Mouse (Mus musculus): ENCODE measurements around the gene Kirrel. TPM values are rescaled to one million over a fixed set of nuclear protein-coding genes. Genes with fewer than 3 reads are reported as not detected.
A peak's percentile ranks its signal among the peaks of the same experiment; 100 is the strongest.
"Not testable (repeated sequence)": the region's sequence is repeated elsewhere in the genome, so short reads cannot be mapped to it uniquely, and the experiment has no call there.

The Kirrel gene
- polyA plus RNA-seq, 1 experiment from 2014 or later = 7.7 TPM

DNA sequence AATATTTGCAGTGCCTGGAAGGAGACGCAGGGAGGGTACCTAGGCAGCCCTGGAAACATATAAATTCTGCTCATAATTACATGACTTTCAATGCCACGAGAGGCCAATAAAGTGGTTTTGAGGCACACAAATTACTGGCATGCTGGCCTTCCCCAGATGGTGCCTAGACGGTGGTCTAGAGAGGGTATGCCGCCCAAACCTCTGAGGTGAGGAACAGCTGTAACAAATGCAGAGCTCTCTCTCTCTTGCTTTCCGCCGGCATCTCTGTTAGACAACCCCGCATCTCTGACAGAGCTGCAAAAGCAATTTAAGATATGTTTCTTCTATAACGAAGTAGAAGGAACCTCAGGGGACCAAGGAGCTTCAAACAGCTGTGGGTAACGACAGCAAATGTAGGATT lies 56.3 kb downstream of the Kirrel start:
- 0 out of 2 replicates have a peak, but pooled peaks cover 3% of the 10 kb centered on the region for H3K36me3 ChIP-seq
- H3K9me3 ChIP-seq = no peaks in the 10 kb centered on the region
- peaks cover 33% of the 10 kb centered on the region for H3K4me1 ChIP-seq (replicated peaks)
- no peak overlapping the region for H3K9ac ChIP-seq
- H3K4me3 ChIP-seq = no peak overlapping the region
- ATAC-seq (ENCODE audit: low FRiP score) = no peak; the same call in 1 of the 2 replicates
- no peak overlapping the region for H3K4me2 ChIP-seq
- WGBS = 55% methylated on average over 9 of the region's 9 CpGs
- H3K27ac ChIP-seq = peak overlapping the region; percentile 66
- no peaks in the 10 kb centered on the region for H3K27me3 ChIP-seq

DNA sequence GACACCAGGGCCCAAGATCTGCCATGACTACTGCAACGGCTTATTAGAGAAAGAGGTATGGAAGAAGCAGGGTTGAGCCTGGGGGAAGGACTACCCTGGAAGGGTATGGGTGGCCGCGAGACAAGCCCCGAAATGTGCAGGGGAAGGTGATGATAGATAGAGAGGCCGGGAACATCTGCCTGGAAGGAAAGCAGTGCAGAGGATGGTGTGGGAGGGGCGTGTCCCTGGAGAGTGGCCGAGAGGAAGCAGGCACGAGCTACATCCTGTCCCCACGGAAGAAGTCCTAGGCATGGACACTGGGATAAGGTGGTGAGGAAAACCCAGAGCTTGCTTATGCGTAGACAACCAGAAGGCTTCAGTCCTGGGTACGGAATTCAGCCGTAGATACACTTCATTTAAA lies 56.9 kb downstream of the Kirrel start:
- no peaks in the 10 kb centered on the region for H3K9me3 ChIP-seq
- peaks cover 33% of the 10 kb centered on the region for H3K4me1 ChIP-seq (replicated peaks)
- no peaks in the 10 kb centered on the region for H3K27me3 ChIP-seq
- WGBS = 79% methylated on average over 12 of the region's 12 CpGs
- no peak overlapping the region for H3K4me3 ChIP-seq
- no peak overlapping the region for H3K4me2 ChIP-seq
- no peak for ATAC-seq (ENCODE audit: low FRiP score)
- 0 out of 2 replicates have a peak, but pooled peaks cover 3% of the 10 kb centered on the region for H3K36me3 ChIP-seq
- H3K9ac ChIP-seq = no peak overlapping the region
- peak overlapping the region; percentile 66 for H3K27ac ChIP-seq

GRCm38 (mm10) chr3:87115726-87116540 lies 58.6 kb downstream of the Kirrel start:
- Histone ChIP-seq H3K4me2 (no peak overlapping the region), H3K27ac (no peak overlapping the region), H3K27me3 (no peaks in the 10 kb centered on the region), H3K9me3 (no peaks in the 10 kb centered on the region), H3K36me3 (no peaks in the 10 kb centered on the region), H3K4me1 (replicated peaks) (peaks cover 34% of the 10 kb centered on the region), H3K4me3 (no peak overlapping the region), H3K9ac (no peak overlapping the region)
- ATAC-seq (ENCODE audit: low FRiP score) = no peak
- WGBS = 83% methylated on average over 6 of the region's 6 CpGs

DNA sequence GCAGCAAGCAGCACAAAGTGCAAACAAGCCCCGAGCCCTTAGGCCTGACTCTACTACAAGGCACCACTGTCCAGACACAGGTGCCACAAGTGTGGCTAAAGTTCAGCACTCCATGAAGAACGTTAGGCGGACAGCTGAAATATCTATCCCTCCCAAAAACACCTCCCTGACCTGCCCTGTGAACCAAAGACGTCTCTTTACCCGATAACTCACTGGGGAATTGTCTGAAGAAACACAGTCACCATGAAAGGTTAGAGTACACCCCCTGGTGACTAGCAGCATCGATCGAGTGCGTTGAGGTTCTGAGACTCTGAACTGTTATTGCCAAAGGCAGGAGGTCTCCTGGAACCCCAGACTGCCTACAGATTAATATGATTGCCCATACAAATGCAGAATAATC lies 59.3 kb downstream of the Kirrel start:
- Histone ChIP-seq H3K27me3 (no peaks in the 10 kb centered on the region), H3K9ac (no peak overlapping the region), H3K4me2 (no peak overlapping the region), H3K9me3 (no peaks in the 10 kb centered on the region), H3K4me3 (no peak overlapping the region), H3K36me3 (no peaks in the 10 kb centered on the region), H3K27ac (no peak overlapping the region), H3K4me1 (replicated peaks) (peaks cover 40% of the 10 kb centered on the region)
- 82% methylated on average over 8 of the region's 8 CpGs for whole genome bisulfite sequencing
- ATAC-seq (ENCODE audit: low FRiP score) = no peak

GRCm38 (mm10) chr3:87114801-87115200 lies 59.7 kb downstream of the Kirrel start:
- Histone ChIP-seq H3K9me3 (no peaks in the 10 kb centered on the region), H3K9ac (no peak overlapping the region), H3K27me3 (no peaks in the 10 kb centered on the region), H3K27ac (no peak overlapping the region), H3K36me3 (no peaks in the 10 kb centered on the region), H3K4me3 (no peak overlapping the region), H3K4me1 (replicated peaks) (peaks cover 40% of the 10 kb centered on the region), H3K4me2 (no peak overlapping the region)
- whole genome bisulfite sequencing = 77% methylated on average over 9 of the region's 9 CpGs
- no peak for ATAC-seq (ENCODE audit: low FRiP score)

- peaks cover 40% of the 10 kb centered on the region for H3K4me1 ChIP-seq (replicated peaks)
- H3K36me3 ChIP-seq; H3K4me3 ChIP-seq; H3K9me3 ChIP-seq; H3K4me2 ChIP-seq; H3K27ac ChIP-seq; ATAC-seq (ENCODE audit: low FRiP score); H3K9ac ChIP-seq; H3K27me3 ChIP-seq: not testable (repeated sequence)
- 79% methylated on average over 1 of the region's 1 CpGs for WGBS
These were observed 60.7 kb downstream of the Kirrel start for GRCm38 (mm10) chr3:87113881-87114280.

DNA sequence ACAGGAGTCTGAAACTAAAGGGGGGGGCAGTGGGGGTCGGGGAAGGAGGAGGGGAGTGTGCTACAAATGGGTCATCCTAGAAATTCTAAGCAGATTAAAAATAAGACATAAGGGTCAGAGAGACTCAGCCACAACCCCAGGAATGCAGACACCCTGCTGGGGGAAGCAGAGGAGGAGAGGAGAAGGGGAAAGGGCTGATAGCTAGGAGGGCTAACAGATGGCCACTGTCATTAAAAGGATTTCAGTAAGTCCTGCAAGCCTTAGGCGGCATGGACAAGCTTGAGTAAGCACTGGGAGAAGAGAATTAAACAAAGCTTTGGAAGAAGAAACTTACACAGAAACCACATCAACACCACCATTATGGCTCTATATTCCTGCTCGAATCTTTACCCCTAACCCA lies 62.3 kb downstream of the Kirrel start:
- Histone ChIP-seq H3K4me3 (no peak overlapping the region), H3K27me3 (no peaks in the 10 kb centered on the region), H3K36me3 (no peaks in the 10 kb centered on the region), H3K4me2 (no peak overlapping the region), H3K9ac (no peak overlapping the region), H3K4me1 (replicated peaks) (peaks cover 24% of the 10 kb centered on the region), H3K27ac (no peak overlapping the region), H3K9me3 (no peaks in the 10 kb centered on the region)
- WGBS = 84% methylated on average over 3 of the region's 3 CpGs
- ATAC-seq (ENCODE audit: low FRiP score) = no peak

GRCm38 (mm10) chr3:87104856-87105255 lies 69.7 kb downstream of the Kirrel start:
- H3K4me1 ChIP-seq (replicated peaks) = peaks cover 43% of the 10 kb centered on the region
- no peak overlapping the region for H3K9ac ChIP-seq
- ATAC-seq (ENCODE audit: low FRiP score) = no peak
- H3K4me3 ChIP-seq = no peak overlapping the region
- H3K27ac ChIP-seq = no peak overlapping the region
- H3K9me3 ChIP-seq = no peaks in the 10 kb centered on the region
- H3K27me3 ChIP-seq = no peaks in the 10 kb centered on the region
- 78% methylated on average over 2 of the region's 2 CpGs for WGBS
- no peak overlapping the region for H3K4me2 ChIP-seq
- no peaks in the 10 kb centered on the region for H3K36me3 ChIP-seq

DNA sequence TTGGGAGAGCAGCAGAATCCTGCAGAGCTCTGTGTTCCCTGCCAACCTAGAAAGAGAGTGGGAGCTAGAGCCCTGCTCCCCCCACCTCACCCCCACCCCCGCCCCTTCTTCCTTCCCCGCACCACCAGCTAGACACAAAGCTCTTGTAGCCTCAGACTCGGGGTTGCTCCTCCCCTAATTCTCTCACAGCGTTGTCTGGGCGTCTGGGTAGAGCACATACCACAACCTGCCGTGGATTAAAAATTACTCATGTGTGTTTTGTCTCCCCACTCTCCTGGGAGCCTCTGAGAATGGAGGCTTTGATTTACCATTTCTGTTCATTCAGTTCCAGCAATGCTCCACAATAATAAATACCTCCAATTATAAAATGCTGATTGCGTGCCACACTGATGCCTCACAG lies 72.2 kb downstream of the Kirrel start:
- 0 out of 2 replicates have a peak overlapping the region, but pooled peaks have one; percentile 11 for H3K9ac ChIP-seq
- H3K27ac ChIP-seq = peak overlapping the region; percentile 68
- peaks cover 68% of the 10 kb centered on the region for H3K4me1 ChIP-seq (replicated peaks)
- no peaks in the 10 kb centered on the region for H3K9me3 ChIP-seq
- no peaks in the 10 kb centered on the region for H3K36me3 ChIP-seq
- 0 out of 2 replicates have a peak, but pooled peaks have one; percentile 33 for ATAC-seq (ENCODE audit: low FRiP score)
- no peak overlapping the region for H3K4me2 ChIP-seq
- no peaks in the 10 kb centered on the region for H3K27me3 ChIP-seq
- WGBS = 17% methylated on average over 7 of the region's 7 CpGs
- H3K4me3 ChIP-seq = no peak overlapping the region

DNA sequence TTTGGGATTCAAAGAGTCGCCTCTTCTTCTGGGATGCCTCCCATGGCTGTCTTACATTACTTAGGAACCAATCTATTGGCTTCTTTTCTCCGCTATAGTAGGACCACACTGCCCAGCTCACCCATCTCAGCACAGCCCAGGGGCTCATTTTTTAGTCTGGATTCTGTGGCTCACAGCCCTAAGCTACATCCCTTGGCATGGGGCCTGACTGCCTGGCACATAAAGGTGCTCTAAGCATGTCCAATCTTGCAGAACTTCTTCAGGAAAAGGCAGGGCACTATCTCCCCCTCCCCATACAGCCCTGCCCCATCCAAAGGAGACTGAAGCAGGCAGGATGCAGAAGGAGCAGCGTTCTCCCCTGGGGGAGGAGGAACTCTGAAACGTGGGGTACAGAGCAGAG lies 73.6 kb downstream of the Kirrel start:
- peaks cover 71% of the 10 kb centered on the region for H3K4me1 ChIP-seq (replicated peaks)
- ATAC-seq (ENCODE audit: low FRiP score) = no peak
- WGBS = 90% methylated on average over 4 of the region's 4 CpGs

GRCm38 (mm10) chr3:87097969-87098946 lies 76.3 kb downstream of the Kirrel start:
- Histone ChIP-seq H3K9me3 (no peaks in the 10 kb centered on the region), H3K36me3 (peaks cover 11% of the 10 kb centered on the region), H3K27ac (peak overlapping the region; percentile 81), H3K4me2 (0 out of 2 replicates have a peak overlapping the region, but pooled peaks have one; percentile 1), H3K4me1 (replicated peaks) (peaks cover 60% of the 10 kb centered on the region), H3K27me3 (no peaks in the 10 kb centered on the region), H3K9ac (no peak overlapping the region), H3K4me3 (no peak overlapping the region)
- peak; percentile 70 for ATAC-seq (ENCODE audit: low FRiP score)
- 73% methylated on average over 19 of the region's 19 CpGs for WGBS

More for the DNA sequence above, 73.6 kb downstream of the Kirrel start:
- Histone ChIP-seq H3K9ac (no peak overlapping the region), H3K4me2 (no peak overlapping the region), H3K4me3 (no peak overlapping the region), H3K27me3 (no peaks in the 10 kb centered on the region), H3K36me3 (no peaks in the 10 kb centered on the region), H3K9me3 (no peaks in the 10 kb centered on the region), H3K27ac (no peak overlapping the region)

DNA sequence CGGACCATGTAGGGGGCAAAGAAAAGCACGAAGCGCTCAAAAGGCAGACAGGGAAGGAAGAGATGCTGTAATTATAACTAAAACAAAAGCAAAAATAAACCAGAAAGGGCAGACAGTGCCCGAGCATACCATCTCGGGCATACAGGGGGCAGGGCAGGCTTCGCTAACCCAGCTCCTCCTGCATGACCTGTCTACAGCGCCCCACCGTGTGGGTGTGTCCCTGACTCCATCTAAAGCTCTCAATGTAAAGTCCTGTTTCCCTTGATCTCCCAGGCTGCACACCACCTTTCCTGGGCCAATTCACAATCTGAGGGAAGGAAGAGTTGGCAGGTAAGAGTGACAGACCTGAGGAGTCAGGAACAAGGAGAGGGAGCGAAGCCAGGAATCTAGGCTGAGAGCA lies 77.3 kb downstream of the Kirrel start:
- Histone ChIP-seq H3K4me2 (no peak overlapping the region), H3K9ac (no peak overlapping the region), H3K27me3 (no peaks in the 10 kb centered on the region), H3K36me3 (peaks cover 14% of the 10 kb centered on the region), H3K9me3 (no peaks in the 10 kb centered on the region), H3K4me3 (no peak overlapping the region), H3K27ac (no peak overlapping the region; the same call in 1 of the 2 replicates), H3K4me1 (replicated peaks) (peaks cover 52% of the 10 kb centered on the region)
- 91% methylated on average over 9 of the region's 9 CpGs for WGBS
- ATAC-seq (ENCODE audit: low FRiP score) = no peak

Data from hindbrain, embryonic 13.5 days (tissue).